Comparison of ENCODE assay signal across 29 mouse cellular contexts in genomic region chr5:105721267-105721666, GRCm38 (mm10).
"Had no signal": no experiment of that assay in that cellular context is flagged by ENCODE, and none has a peak within 500 bp of the region (broad histone marks: within the 10 kb centered on the region; RNA-seq: fewer than 3 reads in every experiment).

No protein-coding gene starts in this region.

- H3K27me3 ChIP-seq: heart, embryonic 15.5 days; hindbrain, embryonic 12.5 days; hindbrain, embryonic 13.5 days; hindbrain, embryonic 15.5 days; intestine, embryonic 15.5 days; kidney, embryonic 15.5 days had no signal

- H3K36me3 ChIP-seq: heart, embryonic 12.5 days; heart, embryonic 13.5 days; heart, embryonic 15.5 days; intestine, embryonic 15.5 days had no signal

- H3K9ac ChIP-seq: heart, embryonic 12.5 days; heart, embryonic 13.5 days; heart, embryonic 15.5 days; hindbrain, embryonic 12.5 days; hindbrain, embryonic 13.5 days; hindbrain, embryonic 14.5 days; hindbrain, embryonic 15.5 days; intestine, embryonic 15.5 days; kidney, embryonic 15.5 days had no signal

- H3K4me3 ChIP-seq: heart, embryonic 12.5 days; heart, embryonic 13.5 days; heart, embryonic 15.5 days; hindbrain, embryonic 10.5 days; hindbrain, embryonic 12.5 days; hindbrain, embryonic 13.5 days; hindbrain, embryonic 15.5 days; intestine, embryonic 15.5 days; kidney, embryonic 15.5 days; layer of hippocampus, adult 2 months; left cerebral cortex, adult 2 months had no signal

- H3K27ac ChIP-seq: heart, embryonic 13.5 days; heart, embryonic 15.5 days; hindbrain, embryonic 10.5 days; hindbrain, embryonic 12.5 days; hindbrain, embryonic 13.5 days; hindbrain, embryonic 14.5 days; hindbrain, embryonic 15.5 days; hindbrain, postnatal 0 days; intestine, embryonic 15.5 days; kidney, embryonic 15.5 days; kidney, postnatal 0 days; layer of hippocampus, adult 2 months; left cerebral cortex, adult 2 months had no signal

- DNase-seq: heart, postnatal 10 days; heart, postnatal 14 days; heart, postnatal 36 days; heart, postnatal 4 days; kidney, adult 11 months; kidney, adult 18-20 months; kidney, adult 2 months; kidney, adult 8-10 months; kidney, adult 9 months; kidney, postnatal 10 days; kidney, postnatal 14 days; kidney, postnatal 25 days; kidney, postnatal 4 days; layer of hippocampus, adult 9-11 months; layer of hippocampus, postnatal 36 days had no signal

- H3K9me3 ChIP-seq: heart, embryonic 13.5 days; heart, embryonic 15.5 days; hindbrain, embryonic 10.5 days; hindbrain, embryonic 12.5 days; hindbrain, embryonic 13.5 days; hindbrain, embryonic 15.5 days; intestine, embryonic 15.5 days; kidney, embryonic 15.5 days had no signal
